Mouse (Mus musculus) ES-E14 (cell line): ENCODE measurements around the gene Rgs6. TPM values are rescaled to one million over a fixed set of nuclear protein-coding genes. Genes with fewer than 3 reads are reported as not detected.

Experiments used
- DNase-seq: peaks from one replicate; pipeline ENCODE4 v3.0.0-alpha.2; 2013; ENCODE audit warnings: low read depth, low spot score
- H3K27ac ChIP-seq: 2 replicates; pipeline ENCODE4 v1.5.1; 2012; ENCODE audit warnings: low read depth, mild to moderate bottlenecking, low read length, moderate library complexity, mixed read lengths; ENCODE audit not compliant: poor library complexity, insufficient read depth, severe bottlenecking
- H3K36me3 ChIP-seq: 2 replicates; pipeline ENCODE4 v1.6.1; 2012; ENCODE audit warnings: mild to moderate bottlenecking, low read length, moderate library complexity, mixed read lengths; ENCODE audit not compliant: control insufficient read depth, poor library complexity, insufficient read depth, severe bottlenecking
- H3K4me1 ChIP-seq, 2 experiments: fragments of 150-350 bp in 1 of 2; sonication (generic) in 1 of 2; 2 replicates each; pipeline ENCODE4 v1.6.1; 2012; ENCODE audit warnings: low read length in 2 of 2, mild to moderate bottlenecking in 1 of 2, mixed read lengths in 1 of 2; ENCODE audit not compliant: control insufficient read depth in 2 of 2, insufficient read depth in 2 of 2, poor library complexity in 1 of 2
- H3K4me3 ChIP-seq, 2 experiments: fragments of 150-350 bp in 1 of 2; sonication (generic) in 1 of 2; 2 replicates each; pipeline ENCODE4 v1.5.1; 2012; ENCODE audit warnings: low read length in 2 of 2, low read depth in 1 of 2, mild to moderate bottlenecking in 1 of 2, mixed read lengths in 1 of 2; ENCODE audit not compliant: insufficient read depth in 1 of 2, poor library complexity in 1 of 2, severe bottlenecking in 1 of 2
- H3K9ac ChIP-seq: 2 replicates; pipeline ENCODE4 v1.6.1; 2012; ENCODE audit warnings: low read depth, mild to moderate bottlenecking, low read length, mixed read lengths; ENCODE audit not compliant: poor library complexity, insufficient read depth, severe bottlenecking
- H3K9me3 ChIP-seq: fragments of 150-350 bp; sonication (generic); 2 replicates; pipeline ENCODE4 v1.6.1; 2012; ENCODE audit warnings: low read depth, mild to moderate bottlenecking, low read length; ENCODE audit not compliant: control insufficient read depth, insufficient read depth
- CHD2 ChIP-seq: IDR thresholded peaks from 2 replicates; pipeline ENCODE4 v1.6.1; 2014; ENCODE audit warnings: mild to moderate bottlenecking, low read depth, low read length, inconsistent platforms
- HCFC1 ChIP-seq: IDR thresholded peaks from 2 replicates; pipeline ENCODE4 v1.6.1; 2012; ENCODE audit warnings: low read length, inconsistent platforms, borderline replicate concordance; ENCODE audit not compliant: insufficient read depth
- MAFK ChIP-seq: IDR thresholded peaks from 2 replicates; pipeline ENCODE4 v1.6.1; 2014; ENCODE audit warnings: mild to moderate bottlenecking, low read depth, low read length, inconsistent platforms; ENCODE audit not compliant: insufficient read depth
- ZC3H11A ChIP-seq: IDR thresholded peaks from 2 replicates; pipeline ENCODE4 v1.6.1; 2012; ENCODE audit warnings: low read depth, mild to moderate bottlenecking, inconsistent platforms, low read length, borderline replicate concordance
- ZNF384 ChIP-seq: IDR thresholded peaks from 2 replicates; pipeline ENCODE4 v1.6.1; 2012; ENCODE audit warnings: low read depth, low read length, inconsistent platforms
- in situ Hi-C, 2 experiments: fragments of 600-800 bp; cut with MboI; formaldehyde crosslinking; loops; one replicate each; pipeline ENCODE4 v1.15.1; 2025; ENCODE audit warnings: low sequenced_read_pairs in 2 of 2, inconsistent platforms in 1 of 2; ENCODE audit not compliant: unreplicated experiment in 2 of 2
- total RNA-seq: library from RNA; depleted of rRNA; stranded (reverse); fragments of 300-350 nt; gene quantifications from 2 replicates; pipeline ENCODE4 v1.2.3, GENCODE M21; 2012

Gene Rgs6
- total RNA-seq, 1 experiment, result 0.49 TPM

- no peak for DNase-seq
- TF ChIP-seq ZC3H11A, result no peak
- TF ChIP-seq ZNF384, result no peak
- TF ChIP-seq HCFC1, result no peak
- no peak for TF ChIP-seq CHD2
- no peak for TF ChIP-seq MAFK
- in situ Hi-C loops, result no loop called here
- H3K36me3 ChIP-seq, result no peaks in the 10 kb centered on the region
- no peak overlapping the region for H3K9ac ChIP-seq
- no peak overlapping the region; the same call in 1 of the 2 replicates for H3K27ac ChIP-seq
- no peaks in the 10 kb centered on the region; a peak in 1 of 4 replicates for H3K4me1 ChIP-seq
- no peaks in the 10 kb centered on the region for H3K9me3 ChIP-seq
- H3K4me3 ChIP-seq, result no peak overlapping the region
Observed at GRCm38 (mm10) chr12:83146917-83147316, 558.8 kb downstream of the Rgs6 start.

- Histone ChIP-seq H3K4me1 (no peaks in the 10 kb centered on the region; a peak in 1 of 4 replicates), H3K4me3 (no peak overlapping the region), H3K36me3 (no peaks in the 10 kb centered on the region), H3K9me3 (no peaks in the 10 kb centered on the region), H3K27ac (no peak overlapping the region), H3K9ac (no peak overlapping the region)
- DNase-seq, result no peak
- TF ChIP-seq CHD2 (no peak), ZNF384 (no peak), ZC3H11A (no peak), MAFK (no peak), HCFC1 (no peak)
- in situ Hi-C loops, result no loop called here
Observed at GRCm38 (mm10) chr12:83150030-83150429, 561.9 kb downstream of the Rgs6 start.

- no peaks in the 10 kb centered on the region; a peak in 1 of 4 replicates for H3K4me1 ChIP-seq
- H3K36me3 ChIP-seq, result no peaks in the 10 kb centered on the region
- no peaks in the 10 kb centered on the region for H3K9me3 ChIP-seq
- TF ChIP-seq MAFK (no peak), HCFC1 (no peak), CHD2 (no peak)
- no peak for DNase-seq
- in situ Hi-C loops, result no loop called here
- no peak overlapping the region for H3K9ac ChIP-seq
- no peak overlapping the region for H3K27ac ChIP-seq
- no peak overlapping the region for H3K4me3 ChIP-seq
Observed at GRCm38 (mm10) chr12:83150813-83151212, 562.7 kb downstream of the Rgs6 start.

- Histone ChIP-seq H3K9ac (no peak overlapping the region), H3K36me3 (no peaks in the 10 kb centered on the region), H3K4me3 (no peak overlapping the region), H3K4me1 (no peaks in the 10 kb centered on the region; a peak in 1 of 4 replicates), H3K27ac (no peak overlapping the region), H3K9me3 (no peaks in the 10 kb centered on the region)
- TF ChIP-seq CHD2 (no peak), HCFC1 (no peak), MAFK (no peak), ZNF384 (no peak), ZC3H11A (no peak)
- DNase-seq, result no peak
- in situ Hi-C loops, result no loop called here
Observed at GRCm38 (mm10) chr12:83151474-83151873, 563.4 kb downstream of the Rgs6 start.

GRCm38 (mm10) chr12:83160211-83160610, 572.1 kb downstream of the Rgs6 start:
- Histone ChIP-seq H3K9me3 (no peaks in the 10 kb centered on the region), H3K36me3 (no peaks in the 10 kb centered on the region), H3K4me1 (no peaks in the 10 kb centered on the region), H3K4me3 (no peak overlapping the region), H3K27ac (no peak overlapping the region), H3K9ac (no peak overlapping the region)
- no peak for DNase-seq
- in situ Hi-C loops, result no loop called here
- TF ChIP-seq CHD2 (no peak), ZNF384 (no peak), ZC3H11A (no peak)
